Mouse (Mus musculus) liver, embryonic 14.5 days (tissue): ENCODE results near the gene Wdr5b.

Experiments used
- CTCF ChIP-seq: IDR thresholded peaks from 2 replicates; pipeline ENCODE4 v1.5.1; 2016; ENCODE audit warnings: antibody characterized with exemption, low read depth, control low read depth
- EP300 ChIP-seq: IDR thresholded peaks from 2 replicates; pipeline ENCODE4 v1.6.1; 2016; ENCODE audit warnings: antibody characterized with exemption, low read depth

- no peak for TF ChIP-seq CTCF
- TF ChIP-seq EP300 = no peak
Observed at GRCm38 (mm10) chr16:36087846-36088245, 46.9 kb downstream of the Wdr5b start.
